12 mouse cellular contexts compared by ENCODE assay signal in the genomic region with DNA sequence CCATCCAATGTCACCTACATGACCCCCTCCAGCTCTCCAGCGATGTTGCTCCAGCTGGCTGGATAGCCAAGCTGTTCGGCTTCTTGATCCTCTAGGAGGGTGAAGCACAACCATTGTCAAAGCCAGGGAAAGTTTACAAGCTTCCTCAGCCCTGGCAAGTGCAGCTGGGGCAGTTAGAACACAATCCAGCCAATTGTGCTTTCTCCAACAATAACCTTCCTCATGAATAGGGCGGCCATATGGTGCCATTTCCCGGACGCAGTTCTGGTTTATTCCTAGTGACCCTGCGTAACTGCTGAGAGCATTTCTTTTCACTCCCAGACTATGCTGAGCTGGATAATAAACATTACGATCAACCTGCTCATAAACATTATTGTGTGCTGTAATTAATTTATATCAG.
DNase-seq lines count a peak whose midpoint lies in the region; ATAC-seq lines count a peak whose summit lies in the region.
"Had no signal": no experiment of that assay in that cellular context is flagged by ENCODE, and none has a peak within 500 bp of the region (broad histone marks: within the 10 kb centered on the region; RNA-seq: fewer than 3 reads in every experiment).

No protein-coding gene starts in this region.

- peak; percentile 88 for ATAC-seq in hindbrain, embryonic 12.5 days (ENCODE audit: low FRiP score)
- ATAC-seq in midbrain, embryonic 12.5 days (ENCODE audit: low FRiP score, low read depth), result peak; percentile 85

- intact Hi-C loops in left cerebral cortex, postnatal 4 days (cut with DNase I), result no loop called here
- intact Hi-C loops in left cerebral cortex, postnatal 10 days (cut with DNase I), result no loop called here

- WGBS in hindbrain, embryonic 12.5 days, result 32% methylated on average over 7 of the region's 7 CpGs
- WGBS in midbrain, embryonic 12.5 days, result 24% methylated on average over 7 of the region's 7 CpGs

- 0 out of 2 replicates have a peak, but pooled peaks cover 6% of the 10 kb centered on the region for H3K9me3 ChIP-seq in hindbrain, embryonic 12.5 days (replicated peaks)
- H3K9me3 ChIP-seq in midbrain, embryonic 12.5 days, result no peaks in the 10 kb centered on the region
- H3K9me3 ChIP-seq: heart, embryonic 15.5 days had no signal

- no peak overlapping the region for H3K4me3 ChIP-seq in hindbrain, embryonic 12.5 days
- no peak overlapping the region for H3K4me3 ChIP-seq in midbrain, embryonic 12.5 days
- H3K4me3 ChIP-seq: heart, embryonic 15.5 days had no signal

- no peak overlapping the region for H3K9ac ChIP-seq in hindbrain, embryonic 12.5 days
- no peak overlapping the region for H3K9ac ChIP-seq in midbrain, embryonic 12.5 days (replicated peaks)
- H3K9ac ChIP-seq: heart, embryonic 15.5 days; lung, embryonic 14.5 days had no signal

- DNase-seq in left cerebral cortex, postnatal 4 days, result peak; percentile 27
- no peak for DNase-seq in left cerebral cortex, postnatal 10 days (ENCODE audit: extremely low spot score in 1 of 2, low spot score in 2 of 2)
- no peak for DNase-seq in adrenal gland, adult 2 months
- DNase-seq in adrenal gland, postnatal 10 days, result no peak
- DNase-seq in lung, adult 18-20 months, result no peak
- no peak for DNase-seq in left cerebral cortex, adult 9 months (ENCODE audit: low spot score in 2 of 2)
- DNase-seq: lung, embryonic 14.5 days; right cerebral cortex, postnatal 4 days had no signal

- H3K4me1 ChIP-seq in hindbrain, embryonic 12.5 days, result peaks cover 18% of the 10 kb centered on the region
- peaks cover 22% of the 10 kb centered on the region for H3K4me1 ChIP-seq in midbrain, embryonic 12.5 days
- H3K4me1 ChIP-seq: heart, embryonic 15.5 days had no signal

- peak overlapping the region; percentile 76 for H3K27ac ChIP-seq in hindbrain, embryonic 12.5 days
- H3K27ac ChIP-seq in midbrain, embryonic 12.5 days (replicated peaks), result peak overlapping the region; percentile 77
- H3K27ac ChIP-seq: heart, embryonic 15.5 days; stomach, postnatal 0 days had no signal

- no peaks in the 10 kb centered on the region for H3K27me3 ChIP-seq in hindbrain, embryonic 12.5 days
- H3K27me3 ChIP-seq in midbrain, embryonic 12.5 days, result no peaks in the 10 kb centered on the region
- H3K27me3 ChIP-seq: heart, embryonic 15.5 days had no signal

- no peaks in the 10 kb centered on the region for H3K36me3 ChIP-seq in hindbrain, embryonic 12.5 days
- no peaks in the 10 kb centered on the region for H3K36me3 ChIP-seq in midbrain, embryonic 12.5 days
- H3K36me3 ChIP-seq: heart, embryonic 15.5 days had no signal

- H3K4me2 ChIP-seq in hindbrain, embryonic 12.5 days (replicated peaks), result no peak overlapping the region
- H3K4me2 ChIP-seq in midbrain, embryonic 12.5 days (replicated peaks), result no peak overlapping the region
- H3K4me2 ChIP-seq: heart, embryonic 15.5 days; lung, embryonic 14.5 days had no signal
